Mouse (Mus musculus) hindbrain, embryonic 11.5 days (tissue): ENCODE results near the gene Unc45b. TPM values are rescaled to one million over a fixed set of nuclear protein-coding genes. Genes with fewer than 3 reads are reported as not detected.
"Not testable (repeated sequence)": the region's sequence is repeated elsewhere in the genome, so short reads cannot be mapped to it uniquely, and the experiment has no call there.

Source experiments
- ATAC-seq: fragments of 200-750 bp; cut with Nextera tagmentation; 2 replicates; pipeline ENCODE4 v1.8.0; 2017; ENCODE audit warnings: mild to moderate bottlenecking, moderate TSS enrichment, moderate library complexity; ENCODE audit not compliant: low FRiP score
- DNase-seq: peaks from one replicate; pipeline ENCODE4 v3.0.0-alpha.2; 2015; ENCODE audit warnings: low spot score
- H3K27ac ChIP-seq: fragments of 300-500 bp; sonication (generic); 2 replicates; pipeline ENCODE4 v1.5.1; 2014; ENCODE audit warnings: mild to moderate bottlenecking, low read depth, low read length
- H3K27me3 ChIP-seq: fragments of 300-500 bp; sonication (generic); 2 replicates; pipeline ENCODE4 v1.6.1; 2014; ENCODE audit warnings: mild to moderate bottlenecking, low read length, moderate library complexity, mixed read lengths; ENCODE audit not compliant: control insufficient read depth, insufficient read depth
- H3K36me3 ChIP-seq: fragments of 300-500 bp; sonication (generic); 2 replicates; pipeline ENCODE4 v1.6.1; 2014; ENCODE audit warnings: mild to moderate bottlenecking, low read length, moderate library complexity, mixed read lengths; ENCODE audit not compliant: control insufficient read depth, insufficient read depth
- H3K4me1 ChIP-seq: fragments of 300-500 bp; sonication (generic); replicated peaks from 2 replicates; pipeline ENCODE4 v1.6.1; 2014; ENCODE audit warnings: low read length, mixed read lengths; ENCODE audit not compliant: control insufficient read depth, insufficient read depth
- H3K4me2 ChIP-seq: fragments of 300-500 bp; sonication (generic); replicated peaks from 2 replicates; pipeline ENCODE4 v1.6.1; 2014; ENCODE audit warnings: mild to moderate bottlenecking, low read depth, low read length
- H3K4me3 ChIP-seq: fragments of 300-500 bp; sonication (generic); 2 replicates; pipeline ENCODE4 v1.5.1; 2014; ENCODE audit warnings: low read depth, low read length
- H3K9ac ChIP-seq: fragments of 300-500 bp; sonication (generic); 2 replicates; pipeline ENCODE4 v1.6.1; 2014; ENCODE audit warnings: low read depth, low read length
- H3K9me3 ChIP-seq: fragments of 300-500 bp; sonication (generic); 2 replicates; pipeline ENCODE4 v1.6.1; 2016; ENCODE audit warnings: low read length; ENCODE audit not compliant: control insufficient read depth
- WGBS: fragments of 180-500 bp; shearing (Covaris S2); extraction: QIAGEN DNeasy Blood & Tissue Kit; methylation state at CpG from one replicate; pipeline ENCODE4 v1.1.7; 2014; 5-methylcytosine and 5-hydroxymethylcytosine counted together
- polyA plus RNA-seq: library from polyadenylated mRNA; unstranded; fragments of >200 nt; fragmentation: Nextera tagmentation; extraction: Ambion mirVana; gene quantifications from 2 replicates; pipeline ENCODE4 v1.2.1, GENCODE M21; 2014

Unc45b gene
- polyA plus RNA-seq, 1 experiment from 2014 or later: 0.45 TPM

DNA sequence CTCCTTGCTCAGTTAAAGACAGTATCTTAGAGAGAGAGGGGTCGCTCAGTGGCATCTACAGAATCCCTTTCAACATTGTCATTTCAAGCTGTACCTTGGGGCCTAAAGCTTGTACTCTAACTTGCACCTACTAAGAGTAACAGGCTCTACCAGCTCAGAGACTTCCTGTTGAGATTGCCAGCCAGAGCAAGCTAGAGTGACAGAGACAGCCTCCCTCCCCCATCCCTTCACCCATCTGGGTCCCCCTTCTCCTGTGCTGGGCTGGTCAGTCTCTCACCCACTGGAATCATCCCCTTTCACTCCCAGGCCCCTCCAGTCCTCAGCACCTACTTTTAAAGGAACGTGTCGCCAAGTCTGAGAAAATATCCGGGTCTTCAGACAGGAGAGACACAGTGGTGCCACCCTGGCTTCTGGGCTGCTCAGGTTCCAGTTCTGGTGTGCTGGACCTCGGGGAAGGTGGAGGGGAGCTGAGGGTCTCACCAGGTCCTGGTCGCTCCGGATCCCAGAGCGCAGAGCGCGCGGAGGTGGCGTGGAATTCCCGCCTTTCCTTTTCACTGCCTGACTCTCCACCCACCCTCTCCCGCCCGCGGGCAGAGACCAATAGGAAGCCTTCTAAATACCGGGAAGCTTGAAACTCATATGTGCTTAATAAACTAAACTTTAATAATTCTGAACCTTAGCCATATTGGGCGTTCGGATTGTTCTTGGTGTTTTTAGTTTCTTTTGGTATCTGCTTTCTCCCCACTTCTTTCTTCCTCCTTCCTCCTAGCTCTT, 80.4 kb downstream of the Unc45b start:
- WGBS: 11% methylated on average over 19 of the region's 19 CpGs
- not testable (repeated sequence) for H3K27ac ChIP-seq, H3K9me3 ChIP-seq, H3K36me3 ChIP-seq, H3K4me1 ChIP-seq, H3K27me3 ChIP-seq, ATAC-seq
- DNase-seq: peak; percentile 65
- peak overlapping the region; percentile 30 for H3K4me3 ChIP-seq
- peak overlapping the region; percentile 49 for H3K4me2 ChIP-seq
- H3K9ac ChIP-seq: peak overlapping the region; percentile 36; the same call in 1 of the 2 replicates

DNA sequence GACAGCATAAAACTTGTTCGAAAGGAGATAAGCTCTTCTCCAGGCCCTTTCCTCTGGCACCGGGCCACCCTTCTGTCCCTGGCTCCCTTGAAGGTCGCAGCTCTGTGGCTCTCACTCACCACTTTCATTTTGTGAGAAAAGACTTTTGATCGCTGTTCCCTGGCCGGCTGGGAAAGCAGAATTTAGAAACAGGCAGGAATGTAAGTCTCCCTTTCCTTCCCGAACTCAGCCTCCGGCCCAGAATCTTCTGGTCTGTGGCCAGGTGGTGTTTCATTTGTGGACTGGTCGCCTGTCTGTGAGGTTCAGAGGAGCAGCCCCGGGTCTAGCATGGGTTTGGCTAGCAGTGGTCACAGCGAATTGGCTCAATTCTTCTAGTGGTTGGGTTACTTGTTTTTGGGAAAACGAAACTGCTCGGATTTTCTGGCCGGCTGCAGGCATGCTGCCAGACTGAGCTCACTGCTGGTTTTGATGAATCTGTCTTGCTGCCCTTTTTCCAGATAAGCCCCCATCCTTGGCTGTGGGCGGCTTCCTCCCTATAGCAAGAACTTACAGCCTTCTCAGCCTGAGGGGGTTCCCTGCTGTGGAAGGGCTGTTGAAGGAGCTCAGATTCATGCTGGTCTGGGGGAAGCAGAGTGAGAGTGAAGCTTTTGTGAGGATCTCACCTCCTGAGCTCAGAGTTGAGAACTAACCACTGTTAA, 81.3 kb downstream of the Unc45b start, which contains the start of gene Slfn9:
TSS of gene Slfn9 (minus strand) at position 362 of the 698 bp plus-strand sequence.
- Histone ChIP-seq H3K4me1 (no peaks in the 10 kb centered on the region; the same call in 1 of the 2 replicates), H3K27me3 (peaks cover 3% of the 10 kb centered on the region; the same call in 1 of the 2 replicates), H3K9me3 (no peaks in the 10 kb centered on the region), H3K4me3 (peak within 1 kb of the TSS; percentile 30), H3K27ac (no peak within 1 kb of the TSS), H3K4me2 (peak within 1 kb of the TSS; percentile 49), H3K36me3 (no peaks in the 10 kb centered on the region), H3K9ac (peak within 1 kb of the TSS; percentile 36)
- peak; percentile 49 for DNase-seq
- ATAC-seq: no peak
- WGBS: 9% methylated on average over 14 of the region's 14 CpGs

Other genes with a start within 250 kb of the Unc45b start
- gene Cct6b, start 146.2 kb upstream of the Unc45b start, polyA plus RNA-seq: 0.49 and 0.69 TPM in 2 replicates
- gene Zfp830, start 146.2 kb upstream of the Unc45b start, polyA plus RNA-seq: 39.2 and 42.6 TPM in 2 replicates
- 38.0 and 48.0 TPM in 2 replicates for gene Lig3, start 129.4 kb upstream of the Unc45b start, polyA plus RNA-seq
- gene Rffl, start 39.3 kb upstream of the Unc45b start, polyA plus RNA-seq: 6.3 and 8.8 TPM in 2 replicates
- 14.6 and 15.7 TPM in 2 replicates for gene Rad51d, start 19.9 kb upstream of the Unc45b start, polyA plus RNA-seq
- gene Fndc8, start 18.4 kb upstream of the Unc45b start, polyA plus RNA-seq: 0.09 and 0.22 TPM in 2 replicates
- 19.8 and 22.9 TPM in 2 replicates for gene Nle1, start 2.1 kb upstream of the Unc45b start, polyA plus RNA-seq
- gene Slfn5, start 40.8 kb downstream of the Unc45b start, polyA plus RNA-seq: 0.85 and 1.3 TPM in 2 replicates
- 9.7 and 10.1 TPM in 2 replicates for gene Slfn9, start 81.3 kb downstream of the Unc45b start, polyA plus RNA-seq
- gene Slfn8, start 110.3 kb downstream of the Unc45b start, polyA plus RNA-seq: 0.28 TPM in 2 replicates
- gene Slfn2, start 154.6 kb downstream of the Unc45b start, polyA plus RNA-seq: 1.5 and 1.6 TPM in 2 replicates
- gene Slfn1, start 206.3 kb downstream of the Unc45b start, polyA plus RNA-seq: not detected in 2 replicates